Mouse (Mus musculus) kidney, adult 2 months (tissue): ENCODE results near the gene Plk1. TPM values are rescaled to one million over a fixed set of nuclear protein-coding genes. Genes with fewer than 3 reads are reported as not detected.

Source experiments
- DNase-seq: peaks from one replicate; pipeline ENCODE4 v3.0.0; 2021
- H3K27ac ChIP-seq: fragments of 200-500 bp; 2 replicates; pipeline ENCODE4 v1.5.1; 2012; ENCODE audit warnings: low read depth, low read length, control low read depth, inconsistent platforms; ENCODE audit not compliant: insufficient read depth
- H3K27me3 ChIP-seq: fragments of 200-500 bp; replicated peaks from 2 replicates; pipeline ENCODE4 v1.6.1; 2012; ENCODE audit warnings: mild to moderate bottlenecking, moderate library complexity, low read length, inconsistent platforms; ENCODE audit not compliant: control insufficient read depth, insufficient read depth
- H3K36me3 ChIP-seq: fragments of 200-500 bp; 2 replicates; pipeline ENCODE4 v1.6.1; 2012; ENCODE audit warnings: mild to moderate bottlenecking, moderate library complexity, low read length, inconsistent platforms; ENCODE audit not compliant: control insufficient read depth, insufficient read depth
- H3K4me1 ChIP-seq: fragments of 200-500 bp; 2 replicates; pipeline ENCODE4 v1.6.1; 2011; ENCODE audit warnings: low read length; ENCODE audit not compliant: control insufficient read depth, insufficient read depth
- H3K4me3 ChIP-seq: fragments of 200-500 bp; 2 replicates; pipeline ENCODE4 v1.5.1; 2011; ENCODE audit warnings: mild to moderate bottlenecking, low read depth, low read length, control low read depth; ENCODE audit not compliant: insufficient read depth
- CTCF ChIP-seq: fragments of 200-500 bp; conservative IDR thresholded peaks from 2 replicates; pipeline ENCODE4 v1.5.1; 2011; ENCODE audit warnings: low read depth, mild to moderate bottlenecking, control low read depth, low read length, moderate library complexity, mixed read lengths; ENCODE audit not compliant: insufficient read depth, insufficient read length
- POLR2A ChIP-seq: fragments of 200-500 bp; IDR thresholded peaks from one replicate; pipeline ENCODE4 v1.6.1; 2011; ENCODE audit warnings: low read depth, low read length, control low read depth
- WGBS: fragments of 180-500 bp; shearing (Covaris S2); methylation state at CpG from one replicate; pipeline ENCODE4 v1.1.7; 2018; 5-methylcytosine and 5-hydroxymethylcytosine counted together
- polyA plus RNA-seq: library from polyadenylated mRNA; depleted of rRNA; stranded (reverse); fragments of >200 nt; gene quantifications from 2 replicates; pipeline ENCODE4 v1.2.3, GENCODE M21; 2012

Gene Plk1
- polyA plus RNA-seq, 1 experiment = 1.5 TPM

DNA sequence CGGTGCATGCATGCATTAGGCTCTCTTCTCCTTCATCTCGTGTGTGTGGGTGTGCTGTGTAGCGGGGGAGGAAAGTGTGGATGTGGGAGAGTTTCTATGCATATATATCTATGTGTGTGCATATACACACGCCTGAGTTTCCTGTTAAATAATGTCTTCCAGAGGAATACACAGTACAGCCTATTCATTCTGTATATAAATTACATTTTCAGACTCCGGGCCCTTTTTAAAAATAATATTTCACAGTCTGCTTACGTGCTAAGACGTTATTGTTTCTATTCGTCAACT lies 26.0 kb upstream of the Plk1 start:
- Histone ChIP-seq H3K27me3 (no peaks in the 10 kb centered on the region), H3K4me1 (peaks cover 6% of the 10 kb centered on the region; the same call in 1 of the 2 replicates), H3K27ac (peak overlapping the region; percentile 79), H3K4me3 (peak overlapping the region; percentile 96), H3K36me3 (peaks cover 3% of the 10 kb centered on the region)
- TF ChIP-seq CTCF (no peak), POLR2A (no peak)
- WGBS = 12% methylated on average over 8 of the region's 8 CpGs
- DNase-seq = no peak

GRCm38 (mm10) chr7:122135070-122135469 lies 24.2 kb upstream of the Plk1 start:
- peak; percentile 34; the same call in 1 of the 2 replicates for TF ChIP-seq CTCF
- no peak for TF ChIP-seq POLR2A
- 73% methylated on average over 10 of the region's 10 CpGs for WGBS
- Histone ChIP-seq H3K27me3 (no peaks in the 10 kb centered on the region), H3K27ac (no peak overlapping the region), H3K36me3 (peaks cover 10% of the 10 kb centered on the region), H3K4me3 (no peak overlapping the region), H3K4me1 (peaks cover 6% of the 10 kb centered on the region; the same call in 1 of the 2 replicates)
- DNase-seq = peak; percentile 48

DNA sequence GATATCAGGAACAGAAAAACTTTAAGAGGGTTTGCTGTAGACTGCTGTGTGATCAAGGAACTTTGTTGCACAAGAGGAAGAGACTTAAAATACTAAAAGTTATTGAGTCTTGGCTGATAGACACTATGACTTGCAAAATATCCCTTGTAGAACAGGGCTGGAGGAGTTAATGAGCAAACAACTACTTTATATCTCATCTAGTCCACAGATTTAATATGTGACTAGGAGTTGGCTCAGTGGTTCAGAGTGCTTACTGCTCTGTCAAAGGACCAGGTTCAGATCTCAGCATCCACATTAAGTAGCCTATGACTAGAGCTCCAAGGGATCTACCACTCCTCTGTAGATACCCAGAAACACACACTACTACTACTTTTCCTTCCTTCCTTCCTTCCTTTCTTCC lies 22.2 kb upstream of the Plk1 start:
- Histone ChIP-seq H3K4me3 (no peak overlapping the region), H3K36me3 (peaks cover 14% of the 10 kb centered on the region), H3K27ac (no peak overlapping the region), H3K4me1 (peaks cover 6% of the 10 kb centered on the region; the same call in 1 of the 2 replicates), H3K27me3 (no peaks in the 10 kb centered on the region)
- peak; percentile 80 for DNase-seq
- TF ChIP-seq POLR2A (no peak), CTCF (no peak)

DNA sequence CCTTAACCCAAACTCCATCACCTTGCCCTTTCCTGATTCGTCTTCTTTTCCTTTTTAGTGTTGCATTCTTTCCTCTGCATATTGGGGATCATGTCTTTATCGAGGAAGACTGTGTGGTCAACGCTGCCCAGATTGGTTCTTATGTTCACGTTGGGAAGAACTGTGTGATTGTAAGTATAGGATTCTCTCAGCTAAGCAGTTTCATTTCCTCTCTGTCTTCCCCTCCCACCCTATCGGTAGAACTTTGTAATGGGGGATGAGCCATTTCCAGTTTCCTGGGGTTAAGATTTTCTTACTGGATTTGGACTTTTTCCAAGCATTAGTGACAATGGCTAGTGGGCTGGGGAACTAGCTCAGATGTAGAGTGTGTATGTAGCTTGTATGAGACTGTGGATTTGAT lies 21.0 kb upstream of the Plk1 start:
- Histone ChIP-seq H3K36me3 (peaks cover 16% of the 10 kb centered on the region), H3K27ac (no peak overlapping the region), H3K27me3 (no peaks in the 10 kb centered on the region), H3K4me3 (no peak overlapping the region), H3K4me1 (peaks cover 6% of the 10 kb centered on the region; the same call in 1 of the 2 replicates)
- WGBS = 86% methylated on average over 5 of the region's 5 CpGs
- no peak for DNase-seq
- TF ChIP-seq CTCF (no peak), POLR2A (no peak)

- Histone ChIP-seq H3K27ac (no peak overlapping the region), H3K4me3 (no peak overlapping the region), H3K4me1 (no peaks in the 10 kb centered on the region; the same call in 1 of the 2 replicates), H3K36me3 (peaks cover 19% of the 10 kb centered on the region), H3K27me3 (no peaks in the 10 kb centered on the region)
- TF ChIP-seq POLR2A (no peak), CTCF (no peak)
- peak; percentile 82 for DNase-seq
These were observed 18.2 kb upstream of the Plk1 start for GRCm38 (mm10) chr7:122140991-122141390.

DNA sequence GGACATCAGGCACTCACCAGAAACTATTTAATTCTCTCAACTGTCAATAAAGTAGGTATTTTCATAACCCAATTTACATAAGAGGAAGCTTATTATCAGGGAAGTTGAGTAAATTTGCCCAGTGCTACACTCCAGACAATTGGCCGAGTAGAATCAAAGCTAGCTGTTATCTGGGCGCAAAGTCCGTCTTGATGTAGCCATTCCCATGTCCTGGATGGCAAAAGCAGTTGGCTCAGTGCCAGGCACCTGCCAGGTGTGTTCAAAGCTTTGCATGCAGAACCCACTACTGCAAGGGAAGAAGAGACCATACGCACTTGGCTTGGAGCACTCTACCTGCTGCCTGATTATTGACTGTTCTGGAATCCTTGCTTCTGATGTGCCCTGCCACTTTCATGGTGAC lies 6.8 kb upstream of the Plk1 start:
- WGBS = 73% methylated on average over 4 of the region's 4 CpGs
- peaks cover 2% of the 10 kb centered on the region for H3K36me3 ChIP-seq
- no peak for TF ChIP-seq CTCF
- TF ChIP-seq POLR2A = no peak

DNA sequence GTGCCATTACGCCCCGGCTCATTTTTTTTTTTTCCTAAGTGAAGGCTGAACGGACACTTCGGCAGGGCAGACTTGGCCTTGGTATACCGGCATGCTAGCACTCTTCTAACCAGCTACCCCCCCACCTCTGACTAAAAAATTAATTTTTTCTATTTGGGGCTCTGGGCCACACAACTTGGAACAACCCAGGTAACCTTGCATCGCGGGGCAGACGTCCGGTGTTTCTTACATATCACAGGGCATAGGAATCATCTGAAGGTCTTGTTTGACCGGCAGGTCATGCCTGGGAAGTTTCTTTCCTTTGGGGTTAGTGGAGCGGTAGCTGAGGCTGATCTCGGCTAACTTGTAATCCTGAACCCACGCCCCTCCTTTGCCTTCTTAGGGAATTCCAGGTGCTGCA lies 751 bp upstream of the Plk1 start:
- no peaks in the 10 kb centered on the region for H3K36me3 ChIP-seq
- no peaks in the 10 kb centered on the region for H3K4me1 ChIP-seq
- H3K27ac ChIP-seq = no peak overlapping the region
- TF ChIP-seq POLR2A = no peak
- no peak for TF ChIP-seq CTCF
- WGBS = 4% methylated on average over 13 of the region's 13 CpGs
- DNase-seq = peak; percentile 9
- peak overlapping the region; percentile 77 for H3K4me3 ChIP-seq
- no peaks in the 10 kb centered on the region for H3K27me3 ChIP-seq

More for the DNA sequence above, 6.8 kb upstream of the Plk1 start:
- Histone ChIP-seq H3K27me3 (no peaks in the 10 kb centered on the region), H3K4me1 (no peaks in the 10 kb centered on the region), H3K27ac (no peak overlapping the region), H3K4me3 (no peak overlapping the region)
- no peak for DNase-seq

- no peaks in the 10 kb centered on the region for H3K36me3 ChIP-seq
- TF ChIP-seq CTCF (no peak), POLR2A (no peak)
- no peaks in the 10 kb centered on the region for H3K4me1 ChIP-seq
- H3K27ac ChIP-seq = no peak overlapping the region
- 4% methylated on average over 12 of the region's 12 CpGs for WGBS
- DNase-seq = no peak
- no peaks in the 10 kb centered on the region for H3K27me3 ChIP-seq
- no peak overlapping the region for H3K4me3 ChIP-seq
These were observed 798 bp downstream of the Plk1 start for GRCm38 (mm10) chr7:122160037-122160436.
